Mouse (Mus musculus) heart, adult 11 months (tissue): ENCODE measurements at regions not wholly inside any gene's neighbourhood (a gene's known extent, or its start where the extent isn't known, plus 50 kb on each side); places are given as distances from the start of the nearest gene placed in this dataset.

ENCODE experiments used
- DNase-seq: peaks from one replicate; pipeline ENCODE4 v3.0.0; 2022

GRCm38 (mm10) chr2:179024225-179024624, 418.0 kb upstream of the Cdh4 start:
- no peak for DNase-seq

DNA sequence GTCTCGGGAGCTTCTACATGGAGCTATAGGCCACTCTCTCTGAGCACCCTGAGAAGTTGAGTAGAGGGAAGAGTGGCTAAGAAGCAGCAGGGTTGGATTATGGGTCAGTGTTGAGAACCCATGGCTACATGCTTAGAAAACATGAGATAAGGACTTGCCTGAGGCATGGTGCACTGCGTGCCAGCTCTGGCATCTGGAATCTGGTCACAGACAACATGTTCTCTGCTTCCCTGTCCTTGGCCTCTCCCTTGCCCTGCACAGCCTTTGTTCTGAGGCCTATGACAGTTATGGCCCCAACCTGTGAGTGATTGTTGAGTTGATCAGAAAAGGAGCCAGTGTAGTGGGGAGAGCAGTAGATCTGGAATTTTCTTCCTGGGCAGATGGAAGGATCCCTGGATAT, 409.1 kb upstream of the Cdh4 start:
- peak; percentile 86 for DNase-seq

- DNase-seq: no peak
Measured at GRCm38 (mm10) chr2:179035446-179035845, 406.8 kb upstream of the Cdh4 start.

DNA sequence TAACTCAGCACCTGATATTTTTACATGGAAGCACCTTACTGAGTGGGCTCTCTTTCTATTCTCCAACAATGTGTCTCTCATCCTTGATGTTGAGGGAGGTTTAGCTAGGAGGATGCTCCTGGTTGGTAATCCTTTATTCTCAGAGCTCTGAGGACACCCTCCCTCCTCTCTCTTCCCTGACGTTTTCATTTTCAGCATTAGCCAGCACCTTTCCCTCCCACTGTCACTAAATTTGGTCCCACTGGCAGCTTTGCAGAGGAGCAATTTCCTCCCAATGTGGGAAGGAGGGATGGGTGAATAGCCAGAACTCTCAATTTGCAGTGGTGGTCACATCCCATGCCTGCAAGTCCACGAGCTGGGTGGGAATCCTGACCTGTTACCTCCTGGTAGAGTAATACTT, 402.5 kb upstream of the Cdh4 start:
- DNase-seq: no peak

DNA sequence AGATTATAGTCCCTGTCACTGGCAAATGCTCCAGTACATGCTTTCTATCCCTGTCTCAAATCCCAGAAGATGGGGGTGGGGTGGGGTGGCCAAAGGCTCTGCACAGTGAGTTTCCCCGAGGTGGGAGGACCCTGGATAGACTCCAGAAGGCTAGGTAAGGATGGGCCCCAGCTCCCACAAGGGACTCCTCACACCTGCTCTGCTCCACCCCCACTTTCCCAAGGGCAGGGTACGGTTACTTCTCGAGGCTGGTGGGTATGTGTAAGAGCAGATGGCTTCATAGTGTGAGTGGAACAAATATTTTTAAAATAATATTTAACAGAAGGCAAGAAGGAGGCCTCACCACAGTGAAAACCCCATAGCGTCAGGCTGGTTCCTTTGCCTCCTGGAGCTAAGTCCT, 398.6 kb upstream of the Cdh4 start:
- DNase-seq: no peak

- DNase-seq: no peak
Measured at GRCm38 (mm10) chr2:179045361-179045760, 396.9 kb upstream of the Cdh4 start.

- DNase-seq: no peak
Measured at GRCm38 (mm10) chr2:179054441-179054840, 387.8 kb upstream of the Cdh4 start.

DNA sequence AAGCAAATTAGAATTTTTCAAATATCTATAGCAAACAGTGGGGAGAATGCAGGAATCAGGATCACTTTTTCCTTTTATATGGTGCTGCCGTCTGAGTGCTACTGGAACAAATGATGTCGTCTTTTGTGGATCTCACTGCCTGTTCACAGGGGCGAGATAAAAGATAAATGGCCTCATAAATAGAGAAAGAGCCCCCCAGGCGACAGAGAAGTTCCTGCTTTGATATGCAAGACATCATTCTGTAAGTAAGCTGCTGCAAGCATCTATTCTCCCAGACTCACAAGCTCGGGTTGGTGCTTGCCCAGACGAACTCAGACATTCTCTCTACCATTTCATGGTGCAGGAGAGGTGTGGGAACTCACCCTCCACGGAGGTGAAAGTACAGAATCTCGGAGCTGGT, 377.6 kb upstream of the Cdh4 start:
- DNase-seq: no peak

- DNase-seq: no peak
Measured at GRCm38 (mm10) chr2:179069520-179069919, 372.7 kb upstream of the Cdh4 start.

DNA sequence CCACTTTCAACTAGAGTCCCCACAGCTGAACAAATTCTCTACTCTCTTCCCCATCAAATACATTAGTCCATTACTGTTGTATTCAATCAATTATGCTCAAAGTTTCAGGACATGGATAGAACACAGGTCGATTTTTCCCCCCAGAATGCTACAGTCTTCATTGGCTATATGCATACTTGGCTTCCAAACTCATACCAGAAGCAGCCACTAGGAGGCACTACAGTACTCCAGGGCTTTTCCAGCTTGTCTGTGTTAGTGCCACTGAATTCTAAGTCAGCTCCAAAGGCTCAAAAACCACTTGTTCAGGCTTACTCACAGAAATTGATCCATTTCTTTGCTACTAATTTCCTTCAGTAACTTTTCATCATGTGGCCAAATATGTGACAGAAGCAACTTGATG, 371.9 kb upstream of the Cdh4 start:
- DNase-seq: no peak

GRCm38 (mm10) chr2:179080462-179081274, 361.6 kb upstream of the Cdh4 start:
- DNase-seq: no peak

- DNase-seq: no peak
Measured at GRCm38 (mm10) chr2:179086915-179087314, 355.3 kb upstream of the Cdh4 start.

- no peak for DNase-seq
Measured at GRCm38 (mm10) chr2:179091480-179091879, 350.8 kb upstream of the Cdh4 start.

DNA sequence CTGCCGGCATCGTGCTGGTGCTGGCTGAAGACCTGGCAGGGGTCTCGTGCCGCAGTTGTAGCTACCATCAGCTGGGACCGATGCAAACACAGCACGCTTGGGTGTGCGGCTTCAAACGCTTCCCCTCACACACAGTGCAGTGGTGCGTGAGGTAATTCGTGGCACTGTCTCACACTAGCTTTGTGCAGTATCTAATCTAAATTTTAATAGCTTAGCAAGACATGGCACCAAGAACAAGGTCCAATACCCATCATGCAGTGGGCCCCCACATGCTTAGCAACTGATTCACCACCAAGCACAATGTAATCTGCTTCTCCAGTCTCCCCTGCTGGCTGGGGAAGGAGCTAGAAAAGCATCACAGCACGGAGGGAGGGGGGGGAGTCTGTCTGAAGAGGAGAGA, 348.2 kb upstream of the Cdh4 start:
- no peak for DNase-seq

DNA sequence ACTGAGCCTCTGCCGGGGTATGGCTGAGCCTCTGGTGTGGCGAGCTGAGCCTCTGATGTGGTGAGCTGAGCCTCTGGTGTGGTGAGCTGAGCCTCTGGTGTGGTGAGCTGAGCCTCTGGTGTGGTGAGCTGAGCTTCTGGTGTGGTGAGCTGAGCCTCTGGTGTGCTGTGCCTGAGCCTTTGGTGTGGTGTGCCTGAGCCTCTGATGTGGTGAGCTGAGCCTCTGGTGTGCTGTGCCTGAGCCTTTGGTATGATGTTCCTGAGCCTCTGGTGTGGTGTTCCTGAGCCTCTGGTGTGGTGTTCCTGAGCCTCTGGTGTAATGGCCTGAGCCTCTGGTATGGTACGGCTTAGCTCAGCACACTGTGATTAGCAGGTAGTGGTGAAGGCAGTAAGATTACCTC, 346.2 kb upstream of the Cdh4 start:
- no peak for DNase-seq

GRCm38 (mm10) chr2:179096861-179097260, 345.4 kb upstream of the Cdh4 start:
- no peak for DNase-seq

- DNase-seq: no peak
Measured at GRCm38 (mm10) chr2:179099783-179100182, 342.4 kb upstream of the Cdh4 start.

- no peak for DNase-seq
Measured at GRCm38 (mm10) chr2:179103114-179103513, 339.1 kb upstream of the Cdh4 start.

- DNase-seq: no peak
Measured at GRCm38 (mm10) chr2:179112951-179113350, 329.3 kb upstream of the Cdh4 start.

DNA sequence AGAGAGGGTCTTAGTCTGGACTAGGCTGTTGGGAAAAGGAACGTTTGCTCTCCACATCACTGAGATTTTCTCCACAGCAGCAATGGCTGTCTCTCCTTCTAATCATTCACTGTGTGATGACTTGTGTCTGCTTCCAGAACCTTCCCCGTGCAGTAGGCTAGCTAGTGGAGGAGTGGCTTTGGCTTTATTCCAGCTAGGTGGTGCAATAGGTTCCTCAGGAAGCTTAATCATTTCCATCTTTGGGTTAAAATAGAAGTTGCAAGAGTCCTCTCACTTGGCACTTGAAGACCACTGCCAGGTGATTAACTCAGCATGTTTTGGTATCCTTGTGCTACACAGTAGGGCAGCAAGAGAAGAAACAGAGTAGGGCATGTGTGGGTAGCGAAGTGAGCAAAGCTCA, 314.2 kb upstream of the Cdh4 start:
- no peak for DNase-seq

- no peak for DNase-seq
Measured at GRCm38 (mm10) chr2:179128432-179128831, 313.8 kb upstream of the Cdh4 start.

DNA sequence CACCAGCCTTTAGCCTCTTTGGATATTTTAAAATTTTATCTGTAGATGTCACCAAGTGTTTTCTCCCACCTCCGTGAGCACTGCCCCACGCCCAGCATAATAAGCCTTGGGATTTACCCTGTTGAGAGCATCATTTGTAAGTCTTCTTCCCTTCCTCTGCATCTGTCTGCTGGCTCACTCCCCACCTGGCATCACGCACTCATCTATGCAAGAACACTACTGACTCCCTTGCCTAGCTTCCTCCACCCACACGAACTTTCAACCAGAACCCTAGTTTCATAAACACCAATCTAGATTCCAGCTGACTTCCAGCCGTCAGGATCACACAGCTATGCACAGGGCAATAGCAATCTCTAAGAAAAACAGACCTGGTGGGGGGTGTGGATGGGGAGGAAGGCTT, 311.2 kb upstream of the Cdh4 start:
- peak; percentile 52 for DNase-seq

GRCm38 (mm10) chr2:179142313-179142712, 299.9 kb upstream of the Cdh4 start:
- no peak for DNase-seq

- DNase-seq: peak; percentile 74
Measured at GRCm38 (mm10) chr2:179145726-179146125, 296.5 kb upstream of the Cdh4 start.

DNA sequence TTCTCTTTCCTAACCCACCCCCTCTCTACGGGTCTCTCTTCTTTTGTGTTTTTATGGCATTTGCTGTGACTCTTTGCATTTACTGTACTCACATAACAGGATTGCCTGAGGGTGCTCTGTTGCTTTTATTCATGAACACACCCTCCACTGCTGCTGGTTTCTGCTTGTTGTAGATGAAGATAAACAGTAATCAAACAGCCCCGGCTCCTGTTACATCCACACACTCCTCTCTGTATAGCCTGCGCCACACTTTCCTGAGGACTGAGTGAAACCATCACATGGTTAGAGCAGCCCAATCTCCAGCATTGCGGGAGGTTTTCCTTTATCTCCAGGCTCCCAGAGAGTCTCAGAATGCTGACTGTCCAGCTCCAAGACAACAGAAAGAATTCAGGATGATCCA, 296.0 kb upstream of the Cdh4 start:
- DNase-seq: peak; percentile 44
